Mouse (Mus musculus) forebrain, embryonic 16.5 days (tissue): ENCODE measurements around the gene Aqp6. TPM values are rescaled to one million over a fixed set of nuclear protein-coding genes. Genes with fewer than 3 reads are reported as not detected.

ENCODE experiments used
- ATAC-seq: fragments of 200-750 bp; cut with Nextera tagmentation; 2 replicates; pipeline ENCODE4 v1.8.0; 2017; ENCODE audit warnings: mild to moderate bottlenecking, moderate library complexity
- H3K27ac ChIP-seq: fragments of 300-500 bp; sonication (generic); 2 replicates; pipeline ENCODE4 v1.5.1; 2014; ENCODE audit warnings: low read length, control low read depth
- H3K27me3 ChIP-seq: fragments of 300-500 bp; sonication (generic); replicated peaks from 2 replicates; pipeline ENCODE4 v1.6.1; 2014; ENCODE audit warnings: low read length; ENCODE audit not compliant: control insufficient read depth, insufficient read depth
- H3K36me3 ChIP-seq: fragments of 300-500 bp; sonication (generic); 2 replicates; pipeline ENCODE4 v1.6.1; 2014; ENCODE audit not compliant: control insufficient read depth, insufficient read depth
- H3K4me1 ChIP-seq: fragments of 300-500 bp; sonication (generic); replicated peaks from 2 replicates; pipeline ENCODE4 v1.6.1; 2014; ENCODE audit warnings: low read length; ENCODE audit not compliant: control insufficient read depth, insufficient read depth
- H3K4me2 ChIP-seq: fragments of 300-500 bp; sonication (generic); 2 replicates; pipeline ENCODE4 v1.6.1; 2014; ENCODE audit warnings: mild to moderate bottlenecking, low read length, control low read depth
- H3K4me3 ChIP-seq: fragments of 300-500 bp; sonication (generic); replicated peaks from 2 replicates; pipeline ENCODE4 v1.5.1; 2014; ENCODE audit warnings: mild to moderate bottlenecking, low read length, control low read depth
- H3K9ac ChIP-seq: fragments of 300-500 bp; sonication (generic); replicated peaks from 2 replicates; pipeline ENCODE4 v1.6.1; 2014; ENCODE audit warnings: low read depth, low read length, control low read depth
- H3K9me3 ChIP-seq: fragments of 300-500 bp; sonication (generic); 2 replicates; pipeline ENCODE4 v1.6.1; 2016; ENCODE audit warnings: low read length; ENCODE audit not compliant: control insufficient read depth
- WGBS: fragments of 180-500 bp; shearing (Covaris S2); extraction: QIAGEN DNeasy Blood & Tissue Kit; methylation state at CpG from one replicate; pipeline ENCODE4 v1.1.7; 2014; 5-methylcytosine and 5-hydroxymethylcytosine counted together
- polyA plus RNA-seq: library from polyadenylated mRNA; unstranded; fragments of >200 nt; fragmentation: Nextera tagmentation; extraction: Ambion mirVana; gene quantifications from 2 replicates; pipeline ENCODE4 v1.2.1, GENCODE M21; 2015

The Aqp6 gene
- not detected in 2 replicates for polyA plus RNA-seq

GRCm38 (mm10) chr15:99600986-99601822 lies at the start of gene Aqp6:
Gene Aqp6 (plus strand): TSS chr15:99601400.
- H3K4me3 ChIP-seq = no peak within 1 kb of the TSS
- ATAC-seq = no peak
- H3K4me1 ChIP-seq = peaks cover 17% of the 10 kb centered on the region
- 60% methylated on average over 22 of the region's 22 CpGs for WGBS
- H3K9me3 ChIP-seq = no peaks in the 10 kb centered on the region
- H3K4me2 ChIP-seq = no peak within 1 kb of the TSS
- H3K27ac ChIP-seq = no peak within 1 kb of the TSS
- H3K27me3 ChIP-seq = no peaks in the 10 kb centered on the region
- no peaks in the 10 kb centered on the region for H3K36me3 ChIP-seq
- no peak within 1 kb of the TSS for H3K9ac ChIP-seq

- Histone ChIP-seq H3K9ac (no peak overlapping the region), H3K4me3 (no peak overlapping the region), H3K4me1 (no peaks in the 10 kb centered on the region), H3K4me2 (no peak overlapping the region), H3K36me3 (no peaks in the 10 kb centered on the region), H3K27me3 (no peaks in the 10 kb centered on the region), H3K27ac (no peak overlapping the region), H3K9me3 (no peaks in the 10 kb centered on the region)
- no peak for ATAC-seq
- 82% methylated on average over 6 of the region's 6 CpGs for WGBS
These were observed 47.4 kb upstream of the Aqp6 start for GRCm38 (mm10) chr15:99553767-99554166.

- H3K36me3 ChIP-seq = no peaks in the 10 kb centered on the region
- H3K4me3 ChIP-seq = no peak overlapping the region
- no peak overlapping the region for H3K27ac ChIP-seq
- no peaks in the 10 kb centered on the region for H3K4me1 ChIP-seq
- ATAC-seq = no peak
- 89% methylated on average over 1 of the region's 1 CpGs for WGBS
- H3K27me3 ChIP-seq = no peaks in the 10 kb centered on the region
- H3K9me3 ChIP-seq = no peaks in the 10 kb centered on the region
- no peak overlapping the region for H3K9ac ChIP-seq
- H3K4me2 ChIP-seq = no peak overlapping the region
These were observed 42.3 kb upstream of the Aqp6 start for GRCm38 (mm10) chr15:99558947-99559346.

GRCm38 (mm10) chr15:99560246-99560645 lies 41.0 kb upstream of the Aqp6 start:
- Histone ChIP-seq H3K4me3 (no peak overlapping the region), H3K36me3 (no peaks in the 10 kb centered on the region), H3K4me1 (no peaks in the 10 kb centered on the region), H3K9me3 (no peaks in the 10 kb centered on the region), H3K27me3 (no peaks in the 10 kb centered on the region), H3K27ac (no peak overlapping the region), H3K9ac (no peak overlapping the region), H3K4me2 (no peak overlapping the region)
- no peak for ATAC-seq
- 46% methylated on average over 10 of the region's 10 CpGs for WGBS

- Histone ChIP-seq H3K9me3 (no peaks in the 10 kb centered on the region), H3K4me1 (no peaks in the 10 kb centered on the region), H3K4me2 (no peak overlapping the region), H3K36me3 (no peaks in the 10 kb centered on the region), H3K4me3 (no peak overlapping the region), H3K27ac (no peak overlapping the region), H3K9ac (no peak overlapping the region), H3K27me3 (no peaks in the 10 kb centered on the region)
- ATAC-seq = no peak
- 80% methylated on average over 4 of the region's 4 CpGs for WGBS
These were observed 33.8 kb upstream of the Aqp6 start for GRCm38 (mm10) chr15:99567371-99567770.

GRCm38 (mm10) chr15:99568682-99569081 lies 32.5 kb upstream of the Aqp6 start:
- H3K27ac ChIP-seq = no peak overlapping the region
- H3K36me3 ChIP-seq = no peaks in the 10 kb centered on the region
- no peaks in the 10 kb centered on the region for H3K27me3 ChIP-seq
- no peak for ATAC-seq
- no peaks in the 10 kb centered on the region for H3K4me1 ChIP-seq
- 79% methylated on average over 6 of the region's 6 CpGs for WGBS
- no peak overlapping the region for H3K9ac ChIP-seq
- no peak overlapping the region for H3K4me2 ChIP-seq
- H3K9me3 ChIP-seq = no peaks in the 10 kb centered on the region
- H3K4me3 ChIP-seq = no peak overlapping the region

- no peak overlapping the region for H3K9ac ChIP-seq
- H3K36me3 ChIP-seq = no peaks in the 10 kb centered on the region
- H3K4me2 ChIP-seq = no peak overlapping the region
- no peaks in the 10 kb centered on the region for H3K27me3 ChIP-seq
- H3K9me3 ChIP-seq = no peaks in the 10 kb centered on the region
- 78% methylated on average over 10 of the region's 10 CpGs for WGBS
- no peak overlapping the region for H3K4me3 ChIP-seq
- no peak overlapping the region for H3K27ac ChIP-seq
- ATAC-seq = no peak
- H3K4me1 ChIP-seq = no peaks in the 10 kb centered on the region
These were observed 32.1 kb upstream of the Aqp6 start for GRCm38 (mm10) chr15:99569123-99569522.

GRCm38 (mm10) chr15:99578802-99579485 lies 22.3 kb upstream of the Aqp6 start, which contains the start of gene Aqp2:
Gene Aqp2 (plus strand): TSS chr15:99579055.
- 84% methylated on average over 26 of the region's 26 CpGs for WGBS
- ATAC-seq = no peak
- Histone ChIP-seq H3K36me3 (no peaks in the 10 kb centered on the region), H3K27me3 (peaks cover 22% of the 10 kb centered on the region), H3K4me1 (peaks cover 12% of the 10 kb centered on the region), H3K9ac (no peak within 1 kb of the TSS), H3K4me3 (no peak within 1 kb of the TSS), H3K9me3 (no peaks in the 10 kb centered on the region), H3K4me2 (no peak within 1 kb of the TSS), H3K27ac (no peak within 1 kb of the TSS)

GRCm38 (mm10) chr15:99583463-99584344 lies 17.5 kb upstream of the Aqp6 start:
- Histone ChIP-seq H3K4me3 (peak overlapping the region; percentile 34), H3K4me1 (peaks cover 23% of the 10 kb centered on the region), H3K4me2 (peak overlapping the region; percentile 55), H3K36me3 (no peaks in the 10 kb centered on the region), H3K27ac (no peak overlapping the region), H3K9me3 (no peaks in the 10 kb centered on the region), H3K27me3 (peaks cover 63% of the 10 kb centered on the region), H3K9ac (peak overlapping the region; percentile 56)
- WGBS = under 1% methylated on average over 51 of the region's 54 CpGs
- ATAC-seq = peak; percentile 63
